Mouse (Mus musculus) myocyte (in vitro differentiated cells): ENCODE measurements around the gene Zfp661.

Experiments
- CEBPB ChIP-seq: IDR thresholded peaks from 2 replicates; pipeline ENCODE4 v1.6.1; 2011; ENCODE audit warnings: mild to moderate bottlenecking, moderate library complexity; ENCODE audit not compliant: poor library complexity, insufficient read depth, severe bottlenecking
- E2F4 ChIP-seq: IDR thresholded peaks from one replicate; pipeline ENCODE4 v1.6.1; 2011; ENCODE audit warnings: mild to moderate bottlenecking, control low read depth, moderate library complexity; ENCODE audit not compliant: insufficient read depth
- MAX ChIP-seq: IDR thresholded peaks from one replicate; pipeline ENCODE4 v1.6.1; 2011; ENCODE audit warnings: low read depth, mild to moderate bottlenecking, control low read depth
- MYOD1 ChIP-seq, 3 experiments: IDR thresholded peaks; one replicate each; pipeline ENCODE4 v1.6.1; 2011; ENCODE audit warnings: control low read depth in 2 of 3, low read depth in 2 of 3, mild to moderate bottlenecking in 2 of 3, moderate library complexity in 1 of 3; ENCODE audit not compliant: insufficient read length in 2 of 3, control insufficient read depth in 1 of 3
- MYOG ChIP-seq, 3 experiments: IDR thresholded peaks; one replicate each; pipeline ENCODE4 v1.6.1; 2011; ENCODE audit warnings: control low read depth in 2 of 3, low read depth in 2 of 3, mild to moderate bottlenecking in 2 of 3; ENCODE audit not compliant: insufficient read length in 2 of 3, control insufficient read depth in 1 of 3, insufficient read depth in 1 of 3
- POLR2A ChIP-seq: IDR thresholded peaks from one replicate; pipeline ENCODE4 v1.6.1; 2011; ENCODE audit warnings: low read depth, mild to moderate bottlenecking, control low read depth, moderate library complexity; ENCODE audit not compliant: insufficient read length
- POLR2AphosphoS2 ChIP-seq: IDR thresholded peaks from one replicate; pipeline ENCODE4 v1.6.1; 2011; ENCODE audit warnings: low read depth, control low read depth; ENCODE audit not compliant: insufficient read length
- REST ChIP-seq: IDR thresholded peaks from one replicate; pipeline ENCODE4 v1.6.1; 2011; ENCODE audit warnings: mild to moderate bottlenecking, control low read depth, moderate library complexity; ENCODE audit not compliant: insufficient read depth, insufficient read length
- SRF ChIP-seq: IDR thresholded peaks from one replicate; pipeline ENCODE4 v1.6.1; 2011; ENCODE audit warnings: low read depth; ENCODE audit not compliant: control insufficient read depth, insufficient read length
- TCF12 ChIP-seq: IDR thresholded peaks from one replicate; pipeline ENCODE4 v1.6.1; 2011; ENCODE audit warnings: mild to moderate bottlenecking, control low read depth; ENCODE audit not compliant: poor library complexity, insufficient read depth, severe bottlenecking
- TCF3 ChIP-seq: IDR thresholded peaks from one replicate; pipeline ENCODE4 v1.6.1; 2011; ENCODE audit warnings: low read depth, control low read depth; ENCODE audit not compliant: insufficient read length
- USF1 ChIP-seq: IDR thresholded peaks from one replicate; pipeline ENCODE4 v1.6.1; 2011; ENCODE audit warnings: low read depth, mild to moderate bottlenecking, control low read depth, moderate library complexity

GRCm38 (mm10) chr2:127550446-127550845, 36.4 kb downstream of the Zfp661 start:
- TF ChIP-seq POLR2A (no peak), TCF3 (no peak), E2F4 (no peak), TCF12 (no peak), MYOD1 (IDR thresholded peaks at IDR 0.05; ENCODE audit: control insufficient read depth in 1 of 3, insufficient read length in 2 of 3, low read depth in 2 of 3) (no peak), POLR2AphosphoS2 (no peak), CEBPB (no peak), MYOG (IDR thresholded peaks at IDR 0.05; ENCODE audit: control insufficient read depth in 1 of 3, insufficient read depth in 1 of 3, insufficient read length in 2 of 3, low read depth in 2 of 3) (no peak), MAX (no peak), USF1 (no peak), SRF (no peak), REST (no peak)
